Mouse (Mus musculus): ENCODE results near the gene Prtn3. TPM values are rescaled to one million over a fixed set of nuclear protein-coding genes. Genes with fewer than 3 reads are reported as not detected.
A peak's percentile ranks its signal among the peaks of the same experiment; 100 is the strongest.

The Prtn3 gene
- polyA plus RNA-seq, 1 experiment from 2014 or later: 10.1 TPM

- WGBS: 78% methylated on average over 11 of the region's 11 CpGs
- ATAC-seq (ENCODE audit: low FRiP score) (no peak), DNase-seq (ENCODE audit: low spot score) (no peak)
- Histone ChIP-seq H3K4me1 (replicated peaks; ENCODE audit: control insufficient read depth, insufficient read depth, low read length) (peaks cover 39% of the 10 kb centered on the region), H3K36me3 (replicated peaks; ENCODE audit: control insufficient read depth, insufficient read depth) (peaks cover 78% of the 10 kb centered on the region), H3K4me2 (replicated peaks) (peak overlapping the region; percentile 98; the same call in 1 of the 2 replicates), H3K27me3 (ENCODE audit: control insufficient read depth, insufficient read depth, low read length) (no peaks in the 10 kb centered on the region), H3K27ac (no peak overlapping the region), H3K9ac (no peak overlapping the region), H3K4me3 (replicated peaks; ENCODE audit: low read length) (no peak overlapping the region), H3K9me3 (ENCODE audit: control insufficient read depth, low read length) (no peaks in the 10 kb centered on the region)
These were observed 15.2 kb upstream of the Prtn3 start for GRCm38 (mm10) chr10:79859116-79859515.

GRCm38 (mm10) chr10:79860079-79860911 lies 14.0 kb upstream of the Prtn3 start:
- peaks cover 41% of the 10 kb centered on the region for H3K4me1 ChIP-seq (replicated peaks; ENCODE audit: control insufficient read depth, insufficient read depth, low read length)
- 92% methylated on average over 26 of the region's 26 CpGs for WGBS

DNA sequence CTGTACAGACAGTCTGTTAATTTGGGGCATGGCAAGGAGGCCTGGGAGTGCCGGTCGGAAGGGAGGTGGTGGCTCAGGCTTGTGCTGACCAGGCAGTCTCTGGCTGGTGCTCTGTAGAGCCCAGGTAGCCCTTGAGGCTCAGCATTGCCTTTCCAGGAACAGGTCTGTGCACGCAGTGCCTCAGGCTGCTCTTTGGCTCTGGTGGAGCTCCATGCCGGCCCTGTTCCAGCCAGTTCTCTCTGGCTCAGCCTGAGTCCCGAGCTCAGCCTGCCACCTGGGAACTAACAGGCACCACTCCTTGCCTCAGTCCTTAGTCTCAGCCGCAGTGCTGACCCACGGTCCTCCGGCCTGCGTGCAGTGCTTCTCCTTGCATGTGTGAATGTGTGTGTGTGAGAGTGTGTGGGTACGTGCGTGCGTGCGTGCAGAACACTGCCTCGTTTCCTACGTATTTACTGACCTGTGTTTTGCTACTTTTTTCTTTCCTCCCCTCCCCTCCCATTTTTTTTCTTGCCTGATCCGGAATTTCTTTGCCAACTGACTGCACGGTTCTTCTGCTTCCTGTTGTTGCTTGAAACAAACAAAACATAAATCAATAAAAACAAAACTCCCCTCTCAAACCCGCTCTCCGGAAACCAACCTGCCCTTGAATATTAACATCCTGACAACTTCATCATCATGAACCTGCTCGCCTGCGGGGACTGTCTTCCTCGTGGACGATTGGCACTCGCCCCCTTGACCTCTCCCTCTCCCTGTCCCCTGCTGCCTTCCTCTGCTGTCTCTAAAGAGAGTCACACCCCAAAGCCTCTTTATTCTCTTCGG lies 12.8 kb upstream of the Prtn3 start:
- no peak overlapping the region for H3K4me2 ChIP-seq (replicated peaks)
- no peak overlapping the region for H3K9ac ChIP-seq
- no peaks in the 10 kb centered on the region for H3K27me3 ChIP-seq (ENCODE audit: control insufficient read depth, insufficient read depth, low read length)
- H3K27ac ChIP-seq: no peak overlapping the region
- H3K9me3 ChIP-seq (ENCODE audit: control insufficient read depth, low read length): no peaks in the 10 kb centered on the region
- peaks cover 31% of the 10 kb centered on the region for H3K4me1 ChIP-seq (replicated peaks; ENCODE audit: control insufficient read depth, insufficient read depth, low read length)
- no peak for ATAC-seq (ENCODE audit: low FRiP score)
- WGBS: 78% methylated on average over 25 of the region's 25 CpGs
- no peak for DNase-seq (ENCODE audit: low spot score)
- peaks cover 98% of the 10 kb centered on the region for H3K36me3 ChIP-seq (replicated peaks; ENCODE audit: control insufficient read depth, insufficient read depth)
- H3K4me3 ChIP-seq (replicated peaks; ENCODE audit: low read length): no peak overlapping the region

More at GRCm38 (mm10) chr10:79860079-79860911, 14.0 kb upstream of the Prtn3 start:
- no peaks in the 10 kb centered on the region for H3K27me3 ChIP-seq (ENCODE audit: control insufficient read depth, insufficient read depth, low read length)
- H3K36me3 ChIP-seq (replicated peaks; ENCODE audit: control insufficient read depth, insufficient read depth): peaks cover 89% of the 10 kb centered on the region
- ATAC-seq (ENCODE audit: low FRiP score): no peak
- no peaks in the 10 kb centered on the region for H3K9me3 ChIP-seq (ENCODE audit: control insufficient read depth, low read length)
- no peak overlapping the region for H3K4me3 ChIP-seq (replicated peaks; ENCODE audit: low read length)
- H3K4me2 ChIP-seq (replicated peaks): no peak overlapping the region
- no peak overlapping the region for H3K9ac ChIP-seq
- H3K27ac ChIP-seq: no peak overlapping the region
- no peak for DNase-seq (ENCODE audit: low spot score)

- H3K4me1 ChIP-seq (replicated peaks; ENCODE audit: control insufficient read depth, insufficient read depth, low read length): peaks cover 23% of the 10 kb centered on the region
- no peak for DNase-seq (ENCODE audit: low spot score)
- peaks cover 98% of the 10 kb centered on the region for H3K36me3 ChIP-seq (replicated peaks; ENCODE audit: control insufficient read depth, insufficient read depth)
- H3K27me3 ChIP-seq (ENCODE audit: control insufficient read depth, insufficient read depth, low read length): no peaks in the 10 kb centered on the region
- no peak overlapping the region for H3K4me2 ChIP-seq (replicated peaks)
- H3K9ac ChIP-seq: no peak overlapping the region
- no peak overlapping the region for H3K27ac ChIP-seq
- ATAC-seq (ENCODE audit: low FRiP score): no peak
- 75% methylated on average over 23 of the region's 23 CpGs for WGBS
- no peak overlapping the region for H3K4me3 ChIP-seq (replicated peaks; ENCODE audit: low read length)
- no peaks in the 10 kb centered on the region for H3K9me3 ChIP-seq (ENCODE audit: control insufficient read depth, low read length)
These were observed 12.1 kb upstream of the Prtn3 start for GRCm38 (mm10) chr10:79862049-79862788.

- H3K27ac ChIP-seq: no peak overlapping the region
- no peak for DNase-seq (ENCODE audit: low spot score)
- no peak for ATAC-seq (ENCODE audit: low FRiP score)
These were observed 11.4 kb upstream of the Prtn3 start for GRCm38 (mm10) chr10:79862925-79863324.

DNA sequence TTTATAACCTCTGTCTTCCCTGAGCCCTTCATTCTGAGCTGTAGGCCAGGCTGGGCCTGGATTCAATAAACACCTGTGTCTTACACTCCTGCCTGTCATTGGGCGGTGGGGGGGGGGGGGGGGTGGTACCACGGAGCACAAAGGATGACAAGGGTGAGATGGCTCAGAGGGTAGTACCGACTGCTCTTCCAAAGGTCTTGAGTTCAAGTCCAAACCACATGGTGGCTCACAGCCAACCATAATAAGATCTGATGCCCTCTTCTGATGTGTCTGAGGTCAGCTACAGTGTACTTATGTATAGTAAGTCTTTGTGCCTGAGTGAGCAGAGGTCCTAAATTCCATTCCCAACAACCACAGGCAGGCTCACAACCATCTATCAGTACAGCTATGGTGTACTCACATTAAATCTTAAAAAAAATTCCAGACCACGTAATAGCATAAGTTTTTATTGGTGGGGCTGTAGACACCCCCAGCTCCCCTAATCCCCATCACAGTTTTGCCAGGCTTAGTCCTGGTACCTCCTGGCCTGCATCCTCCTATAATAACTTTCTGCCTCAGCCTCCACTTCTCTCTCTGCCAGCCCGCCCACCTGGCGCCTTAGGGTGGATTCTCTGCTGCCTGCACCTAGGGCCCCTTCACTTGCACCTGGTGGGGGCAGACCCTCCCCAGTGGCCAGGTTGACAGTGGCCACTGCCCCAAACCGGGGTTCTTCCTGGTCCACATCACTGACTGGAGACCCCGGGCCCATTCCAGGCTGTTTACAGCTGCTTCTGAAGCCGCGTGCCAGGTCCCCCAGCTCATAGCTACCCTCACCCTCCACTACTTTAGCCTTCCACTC lies 9.7 kb upstream of the Prtn3 start:
- no peak overlapping the region for H3K4me2 ChIP-seq (replicated peaks)
- 0 out of 2 replicates have a peak overlapping the region, but pooled peaks have one; percentile 26 for H3K27ac ChIP-seq
- 60% methylated on average over 10 of the region's 10 CpGs for WGBS
- H3K4me1 ChIP-seq (replicated peaks; ENCODE audit: control insufficient read depth, insufficient read depth, low read length): peaks cover 9% of the 10 kb centered on the region
- no peak overlapping the region for H3K4me3 ChIP-seq (replicated peaks; ENCODE audit: low read length)
- no peaks in the 10 kb centered on the region for H3K27me3 ChIP-seq (ENCODE audit: control insufficient read depth, insufficient read depth, low read length)
- no peak for DNase-seq (ENCODE audit: low spot score)
- peaks cover 96% of the 10 kb centered on the region for H3K36me3 ChIP-seq (replicated peaks; ENCODE audit: control insufficient read depth, insufficient read depth)
- no peak overlapping the region for H3K9ac ChIP-seq
- 0 out of 2 replicates have a peak, but pooled peaks have one; percentile 4 for ATAC-seq (ENCODE audit: low FRiP score)
- H3K9me3 ChIP-seq (ENCODE audit: control insufficient read depth, low read length): no peaks in the 10 kb centered on the region

More at GRCm38 (mm10) chr10:79862925-79863324, 11.4 kb upstream of the Prtn3 start:
- H3K36me3 ChIP-seq (replicated peaks; ENCODE audit: control insufficient read depth, insufficient read depth): peaks cover 97% of the 10 kb centered on the region
- H3K27me3 ChIP-seq (ENCODE audit: control insufficient read depth, insufficient read depth, low read length): no peaks in the 10 kb centered on the region
- peaks cover 16% of the 10 kb centered on the region for H3K4me1 ChIP-seq (replicated peaks; ENCODE audit: control insufficient read depth, insufficient read depth, low read length)
- H3K9me3 ChIP-seq (ENCODE audit: control insufficient read depth, low read length): no peaks in the 10 kb centered on the region
- no peak overlapping the region for H3K9ac ChIP-seq
- H3K4me3 ChIP-seq (replicated peaks; ENCODE audit: low read length): no peak overlapping the region
- H3K4me2 ChIP-seq (replicated peaks): no peak overlapping the region
- WGBS: 72% methylated on average over 10 of the region's 10 CpGs

- WGBS: 56% methylated on average over 12 of the region's 12 CpGs
- peaks cover 96% of the 10 kb centered on the region for H3K36me3 ChIP-seq (replicated peaks; ENCODE audit: control insufficient read depth, insufficient read depth)
- H3K4me1 ChIP-seq (replicated peaks; ENCODE audit: control insufficient read depth, insufficient read depth, low read length): peaks cover 13% of the 10 kb centered on the region
- H3K27ac ChIP-seq: 0 out of 2 replicates have a peak overlapping the region, but pooled peaks have one; percentile 26
- no peak overlapping the region for H3K4me2 ChIP-seq (replicated peaks)
- no peak overlapping the region for H3K9ac ChIP-seq
- no peaks in the 10 kb centered on the region for H3K27me3 ChIP-seq (ENCODE audit: control insufficient read depth, insufficient read depth, low read length)
- DNase-seq (ENCODE audit: low spot score): no peak
- H3K4me3 ChIP-seq (replicated peaks; ENCODE audit: low read length): no peak overlapping the region
- 0 out of 2 replicates have a peak, but pooled peaks have one; percentile 9 for ATAC-seq (ENCODE audit: low FRiP score)
- H3K9me3 ChIP-seq (ENCODE audit: control insufficient read depth, low read length): no peaks in the 10 kb centered on the region
These were observed 9.1 kb upstream of the Prtn3 start for GRCm38 (mm10) chr10:79865189-79865601.

DNA sequence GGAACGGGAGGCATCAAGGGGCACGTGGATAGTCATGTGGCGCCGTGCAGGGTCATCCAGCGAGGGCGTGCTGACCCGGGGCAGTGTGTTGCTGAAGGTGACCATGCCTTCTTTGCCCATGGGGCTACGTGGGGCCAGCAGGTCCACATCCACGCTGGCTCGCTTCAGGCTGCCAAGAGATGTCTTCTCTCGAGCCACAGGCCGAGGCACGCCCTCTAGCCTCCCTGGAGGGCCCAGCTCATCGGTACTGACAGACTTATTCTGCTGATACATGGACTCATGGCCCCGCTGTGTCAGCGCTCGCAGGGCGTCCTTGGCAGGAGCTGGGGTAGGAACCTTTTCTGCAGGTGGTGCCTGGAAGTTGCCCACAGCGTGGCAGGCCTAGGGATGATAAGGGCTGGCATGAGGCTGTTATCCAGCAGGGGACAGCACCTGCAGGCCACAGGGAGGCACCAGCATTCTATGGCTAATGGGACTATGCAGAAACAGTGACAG lies 8.4 kb upstream of the Prtn3 start:
- DNase-seq (ENCODE audit: low spot score) (no peak), ATAC-seq (ENCODE audit: low FRiP score) (no peak)
- Histone ChIP-seq H3K9me3 (ENCODE audit: control insufficient read depth, low read length) (no peaks in the 10 kb centered on the region), H3K4me1 (replicated peaks; ENCODE audit: control insufficient read depth, insufficient read depth, low read length) (peaks cover 13% of the 10 kb centered on the region), H3K27ac (no peak overlapping the region), H3K36me3 (replicated peaks; ENCODE audit: control insufficient read depth, insufficient read depth) (peaks cover 96% of the 10 kb centered on the region), H3K4me2 (replicated peaks) (no peak overlapping the region), H3K27me3 (ENCODE audit: control insufficient read depth, insufficient read depth, low read length) (no peaks in the 10 kb centered on the region), H3K4me3 (replicated peaks; ENCODE audit: low read length) (no peak overlapping the region), H3K9ac (0 out of 2 replicates have a peak overlapping the region, but pooled peaks have one; percentile 16)
- WGBS: 74% methylated on average over 19 of the region's 19 CpGs
